Mouse (Mus musculus) hematopoietic multipotent progenitor cell, adult 10-12 weeks (in vitro differentiated cells): ENCODE measurements around the gene Dut. TPM values are rescaled to one million over a fixed set of nuclear protein-coding genes. Genes with fewer than 3 reads are reported as not detected.

Experiments used
- polyA plus RNA-seq: library from polyadenylated mRNA; stranded (reverse); fragments of >175 nt; gene quantifications from 2 replicates; pipeline ENCODE4 v1.2.3, GENCODE M21; 2012; ENCODE audit warnings: low replicate concordance

The Dut gene
- 36.0 and 38.2 TPM in 2 replicates for polyA plus RNA-seq

GRCm38 (mm10) chr2:125247108-125247961 lies at the start of gene Dut:
Gene Dut (plus strand): TSS chr2:125247190.

Other genes with a start within 250 kb of the Dut start
- gene Slc24a5, start 179.1 kb upstream of the Dut start, polyA plus RNA-seq, result not detected in 2 replicates
- gene Myef2, start 123.5 kb upstream of the Dut start, polyA plus RNA-seq, result 9.5 and 12.3 TPM in 2 replicates
- not detected in 2 replicates for gene Ctxn2, start 110.5 kb upstream of the Dut start, polyA plus RNA-seq
- gene Slc12a1, start 94.7 kb upstream of the Dut start, polyA plus RNA-seq, result not detected in 2 replicates